Mouse (Mus musculus) stomach, embryonic 15.5 days (tissue): Measurements from ENCODE around the gene Gpn2. TPM values are rescaled to one million over a fixed set of nuclear protein-coding genes. Genes with fewer than 3 reads are reported as not detected.

Source experiments
- ATAC-seq: fragments of 200-750 bp; cut with Nextera tagmentation; 2 replicates; pipeline ENCODE4 v1.8.0; 2017; ENCODE audit warnings: low read depth, moderate number of reproducible peaks, moderate TSS enrichment; ENCODE audit not compliant: insufficient read depth, low FRiP score
- H3K27ac ChIP-seq: fragments of 300-500 bp; sonication (generic); 2 replicates; pipeline ENCODE4 v1.5.1; 2015; ENCODE audit warnings: mild to moderate bottlenecking, inconsistent platforms
- H3K27me3 ChIP-seq: fragments of 300-500 bp; sonication (generic); replicated peaks from 2 replicates; pipeline ENCODE4 v1.6.1; 2015; ENCODE audit warnings: inconsistent platforms
- H3K36me3 ChIP-seq: fragments of 300-500 bp; sonication (generic); 2 replicates; pipeline ENCODE4 v1.6.1; 2015; ENCODE audit warnings: inconsistent platforms
- H3K4me1 ChIP-seq: fragments of 300-500 bp; sonication (generic); 2 replicates; pipeline ENCODE4 v1.6.1; 2015; ENCODE audit warnings: inconsistent platforms
- H3K4me2 ChIP-seq: fragments of 300-500 bp; sonication (generic); 2 replicates; pipeline ENCODE4 v1.6.1; 2015; ENCODE audit warnings: mild to moderate bottlenecking, inconsistent platforms
- H3K4me3 ChIP-seq: fragments of 300-500 bp; sonication (generic); replicated peaks from 2 replicates; pipeline ENCODE4 v1.5.1; 2015; ENCODE audit warnings: inconsistent platforms
- H3K9ac ChIP-seq: fragments of 300-500 bp; sonication (generic); 2 replicates; pipeline ENCODE4 v1.6.1; 2015; ENCODE audit warnings: inconsistent platforms
- H3K9me3 ChIP-seq: fragments of 300-500 bp; sonication (generic); 2 replicates; pipeline ENCODE4 v1.6.1; 2016; ENCODE audit warnings: inconsistent platforms
- WGBS: fragments of 180-500 bp; shearing (Covaris S2); methylation state at CpG from one replicate; pipeline ENCODE4 v1.1.7; 2015; 5-methylcytosine and 5-hydroxymethylcytosine counted together
- polyA plus RNA-seq: library from polyadenylated mRNA; unstranded; fragments of >200 nt; fragmentation: Nextera tagmentation; extraction: Ambion mirVana; gene quantifications from 2 replicates; pipeline ENCODE4 v1.2.1, GENCODE M21; 2015

The Gpn2 gene
- polyA plus RNA-seq = 16.4 and 17.7 TPM in 2 replicates

GRCm38 (mm10) chr4:133584059-133584951 lies at the start of gene Gpn2:
TSS of gene Gpn2 (plus strand) at chr4:133584362.
- peak; percentile 83 for ATAC-seq
- Histone ChIP-seq H3K4me1 (peaks cover 10% of the 10 kb centered on the region), H3K9ac (peak within 1 kb of the TSS; percentile 82), H3K4me3 (peak within 1 kb of the TSS; percentile 94), H3K27me3 (no peaks in the 10 kb centered on the region), H3K27ac (peak within 1 kb of the TSS; percentile 75), H3K4me2 (peak within 1 kb of the TSS; percentile 100), H3K36me3 (peaks cover 35% of the 10 kb centered on the region), H3K9me3 (no peaks in the 10 kb centered on the region)
- WGBS = 1% methylated on average over 65 of the region's 65 CpGs

GRCm38 (mm10) chr4:133536081-133536480 lies 48.1 kb upstream of the Gpn2 start:
- Histone ChIP-seq H3K9ac (no peak overlapping the region), H3K4me3 (no peak overlapping the region), H3K4me1 (no peaks in the 10 kb centered on the region), H3K36me3 (peaks cover 54% of the 10 kb centered on the region), H3K4me2 (no peak overlapping the region), H3K27me3 (no peaks in the 10 kb centered on the region), H3K27ac (no peak overlapping the region), H3K9me3 (no peaks in the 10 kb centered on the region)
- ATAC-seq = no peak
- 81% methylated on average over 3 of the region's 3 CpGs for WGBS

GRCm38 (mm10) chr4:133536652-133537051 lies 47.5 kb upstream of the Gpn2 start:
- Histone ChIP-seq H3K9me3 (no peaks in the 10 kb centered on the region), H3K9ac (no peak overlapping the region), H3K27ac (no peak overlapping the region), H3K4me1 (no peaks in the 10 kb centered on the region), H3K27me3 (no peaks in the 10 kb centered on the region), H3K4me3 (no peak overlapping the region), H3K36me3 (peaks cover 53% of the 10 kb centered on the region), H3K4me2 (no peak overlapping the region)
- 87% methylated on average over 5 of the region's 5 CpGs for WGBS
- no peak for ATAC-seq

GRCm38 (mm10) chr4:133545272-133546231 lies 38.6 kb upstream of the Gpn2 start, which contains the start of gene Nudc:
TSS of gene Nudc (minus strand) at chr4:133545996.
- Histone ChIP-seq H3K27me3 (no peaks in the 10 kb centered on the region), H3K4me2 (peak within 1 kb of the TSS; percentile 81), H3K9me3 (no peaks in the 10 kb centered on the region), H3K36me3 (peaks cover 11% of the 10 kb centered on the region; the same call in 1 of the 2 replicates), H3K9ac (peak within 1 kb of the TSS; percentile 85), H3K4me3 (peak within 1 kb of the TSS; percentile 99), H3K27ac (peak within 1 kb of the TSS; percentile 68; the same call in 1 of the 2 replicates), H3K4me1 (peaks cover 9% of the 10 kb centered on the region; the same call in 1 of the 2 replicates)
- under 1% methylated on average over 77 of the region's 77 CpGs for WGBS
- ATAC-seq = peak; percentile 97

GRCm38 (mm10) chr4:133552029-133552428 lies 32.1 kb upstream of the Gpn2 start:
- Histone ChIP-seq H3K27me3 (no peaks in the 10 kb centered on the region; the same call in 1 of the 2 replicates), H3K4me3 (no peak overlapping the region), H3K36me3 (no peaks in the 10 kb centered on the region), H3K4me1 (no peaks in the 10 kb centered on the region), H3K4me2 (no peak overlapping the region), H3K9me3 (no peaks in the 10 kb centered on the region), H3K27ac (peak overlapping the region; percentile 73; the same call in 1 of the 2 replicates), H3K9ac (no peak overlapping the region)
- no peak for ATAC-seq
- WGBS = 70% methylated on average over 1 of the region's 1 CpGs

GRCm38 (mm10) chr4:133552768-133553447 lies 31.3 kb upstream of the Gpn2 start, which contains the start of gene Nr0b2:
TSS of gene Nr0b2 (plus strand) at chr4:133553376.
- H3K4me2 ChIP-seq = peak within 1 kb of the TSS; percentile 32
- peak within 1 kb of the TSS; percentile 28 for H3K4me3 ChIP-seq
- H3K4me1 ChIP-seq = no peaks in the 10 kb centered on the region
- no peaks in the 10 kb centered on the region; the same call in 1 of the 2 replicates for H3K27me3 ChIP-seq
- WGBS = 48% methylated on average over 10 of the region's 10 CpGs
- no peak within 1 kb of the TSS for H3K9ac ChIP-seq
- ATAC-seq = peak; percentile 79
- no peaks in the 10 kb centered on the region for H3K9me3 ChIP-seq
- H3K27ac ChIP-seq = peak within 1 kb of the TSS; percentile 73
- H3K36me3 ChIP-seq = no peaks in the 10 kb centered on the region

- no peaks in the 10 kb centered on the region for H3K9me3 ChIP-seq
- H3K9ac ChIP-seq = no peak overlapping the region
- peak overlapping the region; percentile 28 for H3K4me3 ChIP-seq
- peak; percentile 6; the same call in 1 of the 2 replicates for ATAC-seq
- peak overlapping the region; percentile 73 for H3K27ac ChIP-seq
- H3K27me3 ChIP-seq = no peaks in the 10 kb centered on the region; the same call in 1 of the 2 replicates
- no peaks in the 10 kb centered on the region for H3K36me3 ChIP-seq
- 64% methylated on average over 19 of the region's 19 CpGs for WGBS
- peak overlapping the region; percentile 32 for H3K4me2 ChIP-seq
- no peaks in the 10 kb centered on the region for H3K4me1 ChIP-seq
Observed at GRCm38 (mm10) chr4:133553448-133554330, 30.5 kb upstream of the Gpn2 start.

GRCm38 (mm10) chr4:133557041-133557717 lies 27.0 kb upstream of the Gpn2 start:
- Histone ChIP-seq H3K27me3 (no peaks in the 10 kb centered on the region), H3K27ac (no peak overlapping the region), H3K4me1 (no peaks in the 10 kb centered on the region), H3K9me3 (no peaks in the 10 kb centered on the region), H3K9ac (no peak overlapping the region), H3K4me2 (0 out of 2 replicates have a peak overlapping the region, but pooled peaks have one; percentile 2), H3K4me3 (no peak overlapping the region), H3K36me3 (no peaks in the 10 kb centered on the region)
- peak; percentile 66; the same call in 1 of the 2 replicates for ATAC-seq
- WGBS = 27% methylated on average over 10 of the region's 10 CpGs

- Histone ChIP-seq H3K9me3 (no peaks in the 10 kb centered on the region), H3K9ac (no peak overlapping the region), H3K4me1 (no peaks in the 10 kb centered on the region), H3K4me2 (no peak overlapping the region), H3K27me3 (no peaks in the 10 kb centered on the region), H3K36me3 (no peaks in the 10 kb centered on the region), H3K4me3 (no peak overlapping the region), H3K27ac (no peak overlapping the region)
- no peak for ATAC-seq
- WGBS = 73% methylated on average over 4 of the region's 4 CpGs
Observed at GRCm38 (mm10) chr4:133559846-133560245, 24.3 kb upstream of the Gpn2 start.

GRCm38 (mm10) chr4:133561622-133562021 lies 22.5 kb upstream of the Gpn2 start:
- Histone ChIP-seq H3K9me3 (no peaks in the 10 kb centered on the region), H3K27me3 (no peaks in the 10 kb centered on the region), H3K4me2 (no peak overlapping the region), H3K27ac (no peak overlapping the region), H3K4me1 (no peaks in the 10 kb centered on the region), H3K9ac (no peak overlapping the region), H3K4me3 (no peak overlapping the region), H3K36me3 (no peaks in the 10 kb centered on the region)
- 68% methylated on average over 4 of the region's 4 CpGs for WGBS
- no peak for ATAC-seq
